Mouse (Mus musculus) lung, postnatal 0 days (tissue): ENCODE data around the gene Pdzd8.

Experiments
- CTCF ChIP-seq: IDR thresholded peaks from 2 replicates; pipeline ENCODE4 v1.5.1; 2016; ENCODE audit warnings: antibody characterized with exemption, mild to moderate bottlenecking
- EP300 ChIP-seq: IDR thresholded peaks from 2 replicates; pipeline ENCODE4 v1.6.1; 2016; ENCODE audit warnings: antibody characterized with exemption, mild to moderate bottlenecking, control low read depth

- no peak for TF ChIP-seq EP300
- no peak for TF ChIP-seq CTCF
Observed at GRCm38 (mm10) chr19:59359202-59359601, 13.6 kb upstream of the Pdzd8 start.
